Mouse (Mus musculus) ES-Bruce4 (cell line): ENCODE data around the gene Dera. TPM values are rescaled to one million over a fixed set of nuclear protein-coding genes. Genes with fewer than 3 reads are reported as not detected.

Experiments
- H3K27ac ChIP-seq: 2 replicates; pipeline ENCODE4 v1.5.1; 2012; ENCODE audit warnings: low read length, inconsistent platforms; ENCODE audit not compliant: insufficient read depth
- H3K27me3 ChIP-seq: 2 replicates; pipeline ENCODE4 v1.6.1; 2012; ENCODE audit warnings: mild to moderate bottlenecking, low read length, inconsistent platforms; ENCODE audit not compliant: control insufficient read depth, poor library complexity, insufficient read depth, severe bottlenecking
- H3K36me3 ChIP-seq: 2 replicates; pipeline ENCODE4 v1.6.1; 2012; ENCODE audit warnings: inconsistent platforms, mild to moderate bottlenecking, low read length, moderate library complexity; ENCODE audit not compliant: control insufficient read depth, poor library complexity, insufficient read depth, severe bottlenecking
- H3K4me1 ChIP-seq: one replicate; pipeline ENCODE4 v1.8.1; 2011; ENCODE audit warnings: low read length; ENCODE audit not compliant: control insufficient read depth, insufficient read depth
- H3K4me3 ChIP-seq: 2 replicates; pipeline ENCODE4 v1.5.1; 2011; ENCODE audit warnings: low read depth, mild to moderate bottlenecking, low read length
- H3K9ac ChIP-seq: 2 replicates; pipeline ENCODE4 v1.6.1; 2012; ENCODE audit warnings: low read depth, mild to moderate bottlenecking, inconsistent platforms; ENCODE audit not compliant: poor library complexity, severe bottlenecking
- H3K9me3 ChIP-seq: replicated peaks from 2 replicates; pipeline ENCODE4 v1.6.1; 2012; ENCODE audit warnings: mild to moderate bottlenecking, low read length, inconsistent platforms; ENCODE audit not compliant: control insufficient read depth, poor library complexity, insufficient read depth, severe bottlenecking
- CTCF ChIP-seq: IDR thresholded peaks from one replicate; pipeline ENCODE4 v1.8.1; 2011; ENCODE audit warnings: low read depth, low read length
- EP300 ChIP-seq: IDR thresholded peaks from 2 replicates; pipeline ENCODE4 v1.6.1; 2011; ENCODE audit warnings: low read depth, low read length; ENCODE audit not compliant: insufficient read depth
- POLR2A ChIP-seq: IDR thresholded peaks from one replicate; pipeline ENCODE4 v1.8.1; 2011; ENCODE audit warnings: low read length; ENCODE audit not compliant: insufficient read depth
- polyA plus RNA-seq: library from polyadenylated mRNA; stranded (reverse); fragments of >200 nt; gene quantifications from 2 replicates; pipeline ENCODE4 v1.2.4, GENCODE M21; 2011; ENCODE audit warnings: low read depth; ENCODE audit not compliant: missing spikeins, insufficient read depth, insufficient read length

Dera gene
- polyA plus RNA-seq, 1 experiment: 41.5 TPM

GRCm38 (mm10) chr6:137754857-137755232, 499 bp downstream of the Dera start:
- H3K9me3 ChIP-seq: no peaks in the 10 kb centered on the region
- H3K27ac ChIP-seq: no peak overlapping the region
- H3K4me3 ChIP-seq: peak overlapping the region; percentile 92
- no peak for TF ChIP-seq EP300
- no peak for TF ChIP-seq POLR2A
- TF ChIP-seq CTCF: no peak
- H3K4me1 ChIP-seq: peaks cover under 1% of the 10 kb centered on the region
- H3K9ac ChIP-seq: peak overlapping the region; percentile 76
- H3K36me3 ChIP-seq: peaks cover 9% of the 10 kb centered on the region
- H3K27me3 ChIP-seq: no peaks in the 10 kb centered on the region

- H3K36me3 ChIP-seq: no peaks in the 10 kb centered on the region
- peaks cover 2% of the 10 kb centered on the region for H3K4me1 ChIP-seq
- H3K9me3 ChIP-seq: no peaks in the 10 kb centered on the region
- no peak overlapping the region for H3K9ac ChIP-seq
- H3K27me3 ChIP-seq: no peaks in the 10 kb centered on the region
- TF ChIP-seq POLR2A (no peak), CTCF (peak; percentile 47), EP300 (no peak)
- no peak overlapping the region for H3K27ac ChIP-seq
- H3K4me3 ChIP-seq: no peak overlapping the region
Observed at GRCm38 (mm10) chr6:137756310-137756709, 2.0 kb downstream of the Dera start.

- no peaks in the 10 kb centered on the region for H3K9me3 ChIP-seq
Observed at GRCm38 (mm10) chr6:137757891-137758290, 3.5 kb downstream of the Dera start.

GRCm38 (mm10) chr6:137759681-137760080, 5.3 kb downstream of the Dera start:
- no peaks in the 10 kb centered on the region for H3K27me3 ChIP-seq
- no peaks in the 10 kb centered on the region for H3K36me3 ChIP-seq
- no peaks in the 10 kb centered on the region for H3K9me3 ChIP-seq
- no peak overlapping the region for H3K27ac ChIP-seq
- H3K4me3 ChIP-seq: no peak overlapping the region
- TF ChIP-seq POLR2A (no peak), CTCF (no peak), EP300 (no peak)
- peaks cover 2% of the 10 kb centered on the region for H3K4me1 ChIP-seq
- no peak overlapping the region for H3K9ac ChIP-seq

More at GRCm38 (mm10) chr6:137757891-137758290, 3.5 kb downstream of the Dera start:
- Histone ChIP-seq H3K9ac (no peak overlapping the region), H3K36me3 (no peaks in the 10 kb centered on the region), H3K27ac (no peak overlapping the region), H3K4me1 (peaks cover 2% of the 10 kb centered on the region), H3K4me3 (no peak overlapping the region), H3K27me3 (no peaks in the 10 kb centered on the region)
- TF ChIP-seq CTCF (no peak), POLR2A (no peak), EP300 (no peak)

GRCm38 (mm10) chr6:137760966-137761365, 6.6 kb downstream of the Dera start:
- Histone ChIP-seq H3K27ac (no peak overlapping the region), H3K4me3 (no peak overlapping the region), H3K36me3 (no peaks in the 10 kb centered on the region), H3K27me3 (no peaks in the 10 kb centered on the region), H3K9me3 (no peaks in the 10 kb centered on the region), H3K4me1 (peaks cover 4% of the 10 kb centered on the region), H3K9ac (no peak overlapping the region)
- no peak for TF ChIP-seq POLR2A
- TF ChIP-seq EP300: no peak
- no peak for TF ChIP-seq CTCF

GRCm38 (mm10) chr6:137764572-137765210, 10.3 kb downstream of the Dera start:
- H3K9me3 ChIP-seq: no peaks in the 10 kb centered on the region
- peaks cover 4% of the 10 kb centered on the region for H3K4me1 ChIP-seq
- no peak for TF ChIP-seq CTCF
- no peak for TF ChIP-seq POLR2A
- no peak for TF ChIP-seq EP300
- no peak overlapping the region for H3K9ac ChIP-seq
- no peak overlapping the region for H3K27ac ChIP-seq
- no peak overlapping the region for H3K4me3 ChIP-seq
- no peaks in the 10 kb centered on the region for H3K36me3 ChIP-seq
- no peaks in the 10 kb centered on the region for H3K27me3 ChIP-seq
